ENCODE assay signal across 8 mouse cellular contexts in genomic region chr9:113930534-113931374, GRCm38 (mm10). TPM values are rescaled to one million over a fixed set of nuclear protein-coding genes. Genes with fewer than 3 reads are reported as not detected.
DNase-seq lines count a peak whose midpoint lies in the region; ATAC-seq and TF ChIP-seq lines count a peak whose summit lies in the region.

Gene Ubp1, plus strand, starts transcription at chr9:113930934.

- H3K9me3 ChIP-seq in erythroblast, embryonic 14.5 days (ENCODE audit: control insufficient read depth, low read length) = no peaks in the 10 kb centered on the region
- no peaks in the 10 kb centered on the region for H3K9me3 ChIP-seq in heart, embryonic 11.5 days (replicated peaks; ENCODE audit: control insufficient read depth, low read length)
- no peaks in the 10 kb centered on the region for H3K9me3 ChIP-seq in kidney, embryonic 16.5 days (ENCODE audit: low read length)

- under 1% methylated on average over 50 of the region's 86 CpGs for WGBS in heart, embryonic 11.5 days (ENCODE audit: insufficient replicate concordance)
- under 1% methylated on average over 33 of the region's 86 CpGs for WGBS in kidney, embryonic 16.5 days
- WGBS in liver, adult 2 months = 2% methylated on average over 67 of the region's 86 CpGs

- H3K4me2 ChIP-seq in heart, embryonic 11.5 days = peak within 1 kb of the TSS; percentile 77
- H3K4me2 ChIP-seq in kidney, embryonic 16.5 days (replicated peaks; ENCODE audit: low read depth, low read length) = peak within 1 kb of the TSS; percentile 73
- H3K4me2 ChIP-seq in myocyte (ENCODE audit: low read depth) = peak within 1 kb of the TSS; percentile 88

- peak; percentile 100 for DNase-seq in brain, embryonic 14.5 days (ENCODE audit: low read depth)
- DNase-seq in liver, adult 2 months (ENCODE audit: extremely low read depth, low read depth, low spot score) = peak; percentile 99
- peak; percentile 98 for DNase-seq in splenic B cell, adult 2 months (ENCODE audit: low read depth, low spot score)

- TF ChIP-seq POLR2A in brain, embryonic 14.5 days (IDR thresholded peaks at IDR 0.05; ENCODE audit: borderline replicate concordance, extremely low read depth, insufficient read depth, insufficient read length, poor library complexity, severe bottlenecking) = peak; percentile 72
- TF ChIP-seq POLR2A in liver, adult 2 months (IDR thresholded peaks at IDR 0.05; ENCODE audit: extremely low read depth, insufficient read depth, low read length) = peak; percentile 48; the same call in 1 of the 2 replicates
- TF ChIP-seq POLR2A in myocyte (IDR thresholded peaks at IDR 0.05; ENCODE audit: insufficient read length, low read depth) = peak; percentile 75

- H3K4me1 ChIP-seq in erythroblast, embryonic 14.5 days (ENCODE audit: control insufficient read depth) = peaks cover 50% of the 10 kb centered on the region
- H3K4me1 ChIP-seq in heart, embryonic 11.5 days (ENCODE audit: control insufficient read depth, insufficient read depth, low read length) = peaks cover 13% of the 10 kb centered on the region
- peaks cover 25% of the 10 kb centered on the region for H3K4me1 ChIP-seq in kidney, embryonic 16.5 days (ENCODE audit: insufficient read depth, low read length)
- H3K4me1 ChIP-seq in liver, adult 2 months (ENCODE audit: control insufficient read depth, insufficient read depth, low read length) = peaks cover 12% of the 10 kb centered on the region

- H3K36me3 ChIP-seq in C2C12 (ENCODE audit: control insufficient read depth, insufficient read depth) (no peaks in the 10 kb centered on the region), myocyte (ENCODE audit: control insufficient read depth, insufficient read depth) (no peaks in the 10 kb centered on the region)
- peaks cover 26% of the 10 kb centered on the region for H3K36me3 ChIP-seq in erythroblast, embryonic 14.5 days (ENCODE audit: control insufficient read depth)
- no peaks in the 10 kb centered on the region for H3K36me3 ChIP-seq in heart, embryonic 11.5 days (ENCODE audit: control insufficient read depth, insufficient read depth, low read length)
- H3K36me3 ChIP-seq in kidney, embryonic 16.5 days (ENCODE audit: insufficient read depth, low read length) = no peaks in the 10 kb centered on the region
- no peaks in the 10 kb centered on the region for H3K36me3 ChIP-seq in liver, adult 2 months (ENCODE audit: control insufficient read depth, insufficient read depth, low read length)
- H3K36me3 ChIP-seq in splenic B cell, adult 2 months (ENCODE audit: control insufficient read depth, insufficient read depth, low read length, poor library complexity, severe bottlenecking) = no peaks in the 10 kb centered on the region

- peaks cover 46% of the 10 kb centered on the region for H3K79me2 ChIP-seq in C2C12 (ENCODE audit: control insufficient read depth, insufficient read depth)
- H3K79me2 ChIP-seq in liver, adult 2 months (ENCODE audit: control insufficient read depth, insufficient read depth, low read length) = peaks cover 16% of the 10 kb centered on the region
- H3K79me2 ChIP-seq in myocyte (ENCODE audit: control insufficient read depth, insufficient read depth) = peaks cover 41% of the 10 kb centered on the region

- no peak for TF ChIP-seq CTCF in C2C12 (IDR thresholded peaks at IDR 0.05; ENCODE audit: control insufficient read depth, insufficient read depth, insufficient read length)
- no peak for TF ChIP-seq CTCF in brain, embryonic 14.5 days (IDR thresholded peaks at IDR 0.05; ENCODE audit: borderline replicate concordance, extremely low read depth, insufficient read depth, insufficient read length)
- TF ChIP-seq CTCF in liver, adult 2 months (IDR thresholded peaks at IDR 0.05; ENCODE audit: low read depth, low read length) = no peak

- peaks cover 39% of the 10 kb centered on the region for H3K79me3 ChIP-seq in C2C12 (ENCODE audit: low read depth)

- peak; percentile 98 for ATAC-seq in heart, embryonic 11.5 days (replicated peaks; ENCODE audit: insufficient number of reproducible peaks, low FRiP score, low TSS enrichment)
- ATAC-seq in kidney, embryonic 16.5 days (ENCODE audit: low FRiP score, low TSS enrichment) = peak; percentile 98

- H3K27ac ChIP-seq in heart, embryonic 11.5 days (ENCODE audit: low read depth, low read length) = peak within 1 kb of the TSS; percentile 92
- peak within 1 kb of the TSS; percentile 97 for H3K27ac ChIP-seq in kidney, embryonic 16.5 days (ENCODE audit: low read length)
- H3K27ac ChIP-seq in liver, adult 2 months (replicated peaks; ENCODE audit: insufficient read depth, low read depth, low read length) = peak within 1 kb of the TSS; percentile 84

- H3K9ac ChIP-seq in heart, embryonic 11.5 days (ENCODE audit: low read depth, low read length) = peak within 1 kb of the TSS; percentile 97
- H3K9ac ChIP-seq in kidney, embryonic 16.5 days (replicated peaks; ENCODE audit: low read length) = peak within 1 kb of the TSS; percentile 93
- H3K9ac ChIP-seq in liver, adult 2 months (ENCODE audit: low read depth, low read length) = peak within 1 kb of the TSS; percentile 95

- H3K27me3 ChIP-seq in C2C12 (ENCODE audit: control insufficient read depth, insufficient read depth, insufficient read length) (no peaks in the 10 kb centered on the region), myocyte (ENCODE audit: control insufficient read depth, insufficient read depth, insufficient read length) (no peaks in the 10 kb centered on the region)
- H3K27me3 ChIP-seq in erythroblast, embryonic 14.5 days (ENCODE audit: control insufficient read depth) = no peaks in the 10 kb centered on the region
- H3K27me3 ChIP-seq in heart, embryonic 11.5 days (ENCODE audit: control insufficient read depth, insufficient read depth, low read length) = no peaks in the 10 kb centered on the region
- H3K27me3 ChIP-seq in kidney, embryonic 16.5 days (ENCODE audit: insufficient read depth, low read length) = no peaks in the 10 kb centered on the region
- no peaks in the 10 kb centered on the region for H3K27me3 ChIP-seq in liver, adult 2 months (ENCODE audit: control insufficient read depth, insufficient read depth, low read length)
- H3K27me3 ChIP-seq in splenic B cell, adult 2 months (ENCODE audit: control insufficient read depth, insufficient read depth, low read length, poor library complexity, severe bottlenecking) = no peaks in the 10 kb centered on the region

- H3ac ChIP-seq in C2C12 (ENCODE audit: control insufficient read depth, insufficient read length, low read depth) (peak within 1 kb of the TSS; percentile 90), myocyte (ENCODE audit: control insufficient read depth, insufficient read length) (peak within 1 kb of the TSS; percentile 94)

- H3K4me3 ChIP-seq in C2C12 (ENCODE audit: insufficient read depth, poor library complexity, severe bottlenecking) (peak within 1 kb of the TSS; percentile 76), myocyte (peak within 1 kb of the TSS; percentile 50)
- H3K4me3 ChIP-seq in erythroblast, embryonic 14.5 days (replicated peaks) = peak within 1 kb of the TSS; percentile 100
- peak within 1 kb of the TSS; percentile 98 for H3K4me3 ChIP-seq in heart, embryonic 11.5 days (ENCODE audit: low read depth, low read length)
- peak within 1 kb of the TSS; percentile 91 for H3K4me3 ChIP-seq in kidney, embryonic 16.5 days (ENCODE audit: low read length)
- H3K4me3 ChIP-seq in liver, adult 2 months (ENCODE audit: insufficient read depth, low read depth, low read length) = peak within 1 kb of the TSS; percentile 100

TF ChIP-seq in C2C12, 6 proteins besides CTCF, POLR2A, EP300 and RAD21:
- TF ChIP-seq MYOG (IDR thresholded peaks at IDR 0.05; ENCODE audit: control insufficient read depth, extremely low read depth, insufficient read length) (no peak), MAX (IDR thresholded peaks at IDR 0.05) (peak; percentile 85)

TF ChIP-seq in myocyte, 11 proteins besides CTCF, POLR2A, EP300 and RAD21:
- no peak for TF ChIP-seq SRF (IDR thresholded peaks at IDR 0.05; ENCODE audit: control insufficient read depth, insufficient read length, low read depth)
- TF ChIP-seq CEBPB (IDR thresholded peaks at IDR 0.05; ENCODE audit: insufficient read depth, poor library complexity, severe bottlenecking) = 0 out of 2 replicates have a peak, but pooled peaks have one; percentile 29
- TF ChIP-seq TCF12 (IDR thresholded peaks at IDR 0.05; ENCODE audit: insufficient read depth, poor library complexity, severe bottlenecking) = no peak
- peak; percentile 74 for TF ChIP-seq POLR2AphosphoS2 (IDR thresholded peaks at IDR 0.05; ENCODE audit: insufficient read length, low read depth)

RNA-seq across cellular contexts. Expression of gene Ubp1, which starts in this region (rescaled TPM):
- polyA plus RNA-seq in C2C12 (2012; fragmentation: generic; extraction: Trizol) (23.7 TPM), myocyte (2012; fragmentation: generic; extraction: Trizol) (31.1 TPM)
- 134 and 165 TPM in 2 replicates for polyA plus RNA-seq in brain, embryonic 14.5 days (2012; rRNA removed)
- polyA plus RNA-seq in erythroblast, embryonic 14.5 days (2012) = 7.0 and 7.2 TPM in 2 replicates
- polyA plus RNA-seq in heart, embryonic 11.5 days (2014; fragmentation: Nextera tagmentation; extraction: Ambion mirVana) = 34.1 and 35.9 TPM in 2 replicates
- polyA plus RNA-seq in kidney, embryonic 16.5 days (2015; fragmentation: Nextera tagmentation; extraction: Ambion mirVana) = 33.4 and 35.4 TPM in 2 replicates
- 24.2 and 30.9 TPM in 2 replicates for total RNA-seq in liver, adult 2 months (2014; rRNA removed)
- polyA plus RNA-seq in liver, adult 2 months (2012; rRNA removed) = 26.6 and 27.8 TPM in 2 replicates

Comparison
In these comparisons a context has a peak if more than half of its experiments do, and no peak if none do; other contexts are left out.
1. Peak in every context shown above with its lines: DNase-seq, ATAC-seq, H3K4me3 ChIP-seq and H3K27ac ChIP-seq.
2. H3K4me3 ChIP-seq: peak in every context shown above with its lines; median percentile 100 in erythroblast, embryonic 14.5 days; 100 in liver, adult 2 months; 98 in heart, embryonic 11.5 days; 91 in kidney, embryonic 16.5 days; 76 in C2C12; 50 in myocyte.